Mouse (Mus musculus): ENCODE measurements at regions not wholly inside any gene's neighbourhood (a gene's known extent, or its start where the extent isn't known, plus 50 kb on each side); places are given as distances from the start of the nearest gene placed in this dataset.

DNA sequence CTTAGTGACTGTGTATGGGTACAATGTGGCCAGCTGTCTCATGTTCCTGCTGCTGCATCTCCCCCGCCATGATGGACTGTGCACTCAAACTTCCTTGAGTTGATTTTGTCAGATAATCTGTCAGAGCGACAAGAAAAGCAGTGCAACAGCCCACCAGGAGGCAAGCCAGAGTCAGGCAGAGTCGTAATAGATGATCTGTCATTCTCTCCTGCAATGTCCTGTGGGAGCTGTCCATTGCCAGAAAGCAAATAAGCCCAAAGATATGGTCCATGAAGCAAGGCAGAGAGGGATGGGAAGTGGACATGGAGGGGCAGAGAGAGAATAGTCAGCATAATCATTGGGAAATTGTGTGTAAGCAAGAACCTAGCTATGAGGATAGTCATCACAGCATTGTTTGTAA, 61.2 kb upstream of the Ap1s2 start:
- Histone ChIP-seq H3K27ac (ENCODE audit: low read depth) (no peak overlapping the region), H3K9me3 (replicated peaks; ENCODE audit: control insufficient read depth, low read length) (no peaks in the 10 kb centered on the region), H3K9ac (replicated peaks; ENCODE audit: low read depth, low read length) (no peak overlapping the region), H3K4me1 (ENCODE audit: control insufficient read depth, insufficient read depth) (no peaks in the 10 kb centered on the region), H3K36me3 (replicated peaks; ENCODE audit: control insufficient read depth, insufficient read depth, low read length) (no peaks in the 10 kb centered on the region), H3K4me2 (ENCODE audit: low read depth, low read length) (no peak overlapping the region), H3K4me3 (ENCODE audit: low read depth, low read length) (no peak overlapping the region), H3K27me3 (ENCODE audit: control insufficient read depth, insufficient read depth, low read length) (no peaks in the 10 kb centered on the region)
- ATAC-seq (ENCODE audit: insufficient read depth, low read depth) (no peak), DNase-seq (ENCODE audit: low spot score) (no peak)
- no peak for TF ChIP-seq CTCF (IDR thresholded peaks at IDR 0.05; ENCODE audit: low read depth)
- TF ChIP-seq EP300 (IDR thresholded peaks at IDR 0.05; ENCODE audit: low read depth) = no peak
- 43% methylated on average over 3 of the region's 3 CpGs for WGBS

DNA sequence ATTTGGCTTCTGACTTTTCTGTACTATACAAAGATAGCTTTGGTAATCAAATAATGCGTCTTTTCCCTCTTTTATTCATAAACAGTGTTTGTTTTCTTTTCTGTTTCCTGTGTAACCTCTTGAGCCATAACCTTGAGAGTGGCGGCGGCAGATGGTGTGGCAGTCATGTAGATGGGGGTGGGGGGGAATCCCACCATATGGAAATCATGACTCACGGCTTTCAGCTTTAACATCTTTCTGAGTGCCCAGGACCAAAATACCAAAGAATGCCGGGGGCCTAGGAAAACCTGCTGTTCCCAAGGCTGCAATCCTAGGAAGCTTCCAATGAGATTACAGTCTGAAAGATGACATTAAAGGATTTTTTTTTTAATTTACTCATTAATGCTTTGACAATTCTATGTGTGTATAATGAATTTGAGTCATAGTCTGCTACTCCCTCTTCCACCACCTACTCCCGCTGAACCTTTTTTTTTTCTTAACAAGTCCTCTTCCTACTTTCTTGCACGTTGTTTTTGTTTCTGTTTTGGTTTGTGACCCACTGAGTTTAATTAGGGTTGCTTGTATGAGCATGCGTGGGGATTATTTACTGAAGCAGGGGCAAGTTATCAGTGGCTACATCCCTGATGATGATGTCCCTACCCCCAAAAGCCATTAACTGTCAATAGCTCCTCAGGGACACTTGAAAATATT, 60.2 kb upstream of the Ap1s2 start:
- no peak for DNase-seq (ENCODE audit: low spot score)
- Histone ChIP-seq H3K4me3 (ENCODE audit: low read depth, low read length) (no peak overlapping the region), H3K9me3 (replicated peaks; ENCODE audit: control insufficient read depth, low read length) (no peaks in the 10 kb centered on the region), H3K9ac (replicated peaks; ENCODE audit: low read depth, low read length) (no peak overlapping the region), H3K27ac (ENCODE audit: low read depth) (no peak overlapping the region), H3K36me3 (replicated peaks; ENCODE audit: control insufficient read depth, insufficient read depth, low read length) (no peaks in the 10 kb centered on the region), H3K4me1 (ENCODE audit: control insufficient read depth, insufficient read depth) (no peaks in the 10 kb centered on the region), H3K4me2 (ENCODE audit: low read depth, low read length) (no peak overlapping the region), H3K27me3 (ENCODE audit: control insufficient read depth, insufficient read depth, low read length) (no peaks in the 10 kb centered on the region)
- WGBS = 47% methylated on average over 8 of the region's 8 CpGs
- TF ChIP-seq EP300 (IDR thresholded peaks at IDR 0.05; ENCODE audit: low read depth) (no peak), CTCF (IDR thresholded peaks at IDR 0.05; ENCODE audit: low read depth) (no peak)
- no peak for ATAC-seq (ENCODE audit: insufficient read depth, low read depth)

DNA sequence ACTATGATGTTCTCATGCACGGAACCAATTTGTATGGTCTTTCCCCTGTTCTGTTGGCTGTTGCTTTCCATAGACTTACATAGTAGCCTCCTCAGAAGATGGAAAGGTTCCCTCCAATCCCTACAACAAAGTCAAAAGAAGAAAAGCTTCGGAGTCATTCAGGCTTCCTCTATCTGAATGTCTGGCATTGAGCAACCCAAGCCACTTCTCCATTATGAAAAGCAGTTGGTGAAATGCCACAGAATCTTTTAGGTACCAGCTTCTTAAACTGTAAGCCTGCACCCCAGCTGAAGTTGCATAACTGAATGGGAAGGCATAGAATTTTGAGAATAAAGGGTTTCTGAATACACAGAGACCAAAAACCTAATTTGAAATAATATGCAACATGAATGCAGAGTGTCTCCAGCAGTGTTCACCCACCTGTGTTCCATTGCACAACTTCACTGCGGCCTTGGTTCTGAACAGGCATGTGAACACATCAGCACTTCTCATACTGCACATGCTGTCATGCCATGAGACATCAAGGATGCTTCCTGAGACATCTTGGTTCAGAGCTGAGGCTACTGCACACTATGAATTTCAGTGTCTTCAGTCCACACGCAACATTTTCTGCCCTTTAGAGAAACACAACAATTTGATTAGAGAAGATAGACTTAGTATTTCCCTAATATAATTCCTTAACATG, 57.8 kb upstream of the Ap1s2 start:
- H3K4me1 ChIP-seq (ENCODE audit: control insufficient read depth, insufficient read depth) = no peaks in the 10 kb centered on the region
- H3K9ac ChIP-seq (replicated peaks; ENCODE audit: low read depth, low read length) = no peak overlapping the region
- H3K9me3 ChIP-seq (replicated peaks; ENCODE audit: control insufficient read depth, low read length) = no peaks in the 10 kb centered on the region
- H3K4me2 ChIP-seq (ENCODE audit: low read depth, low read length) = no peak overlapping the region
- ATAC-seq (ENCODE audit: insufficient read depth, low read depth) = no peak
- TF ChIP-seq CTCF (IDR thresholded peaks at IDR 0.05; ENCODE audit: low read depth) (no peak), EP300 (IDR thresholded peaks at IDR 0.05; ENCODE audit: low read depth) (no peak)
- 84% methylated on average over 4 of the region's 4 CpGs for WGBS
- H3K4me3 ChIP-seq (ENCODE audit: low read depth, low read length) = no peak overlapping the region
- no peak for DNase-seq (ENCODE audit: low spot score)
- H3K36me3 ChIP-seq (replicated peaks; ENCODE audit: control insufficient read depth, insufficient read depth, low read length) = no peaks in the 10 kb centered on the region
- H3K27ac ChIP-seq (ENCODE audit: low read depth) = no peak overlapping the region
- no peaks in the 10 kb centered on the region for H3K27me3 ChIP-seq (ENCODE audit: control insufficient read depth, insufficient read depth, low read length)

GRCm38 (mm10) chrX:163858494-163858893, 50.3 kb upstream of the Ap1s2 start:
- Histone ChIP-seq H3K4me3 (ENCODE audit: low read depth, low read length) (no peak overlapping the region), H3K27ac (ENCODE audit: low read depth) (no peak overlapping the region), H3K9me3 (replicated peaks; ENCODE audit: control insufficient read depth, low read length) (no peaks in the 10 kb centered on the region), H3K4me1 (ENCODE audit: control insufficient read depth, insufficient read depth) (no peaks in the 10 kb centered on the region), H3K4me2 (ENCODE audit: low read depth, low read length) (no peak overlapping the region), H3K27me3 (ENCODE audit: control insufficient read depth, insufficient read depth, low read length) (no peaks in the 10 kb centered on the region), H3K36me3 (replicated peaks; ENCODE audit: control insufficient read depth, insufficient read depth, low read length) (no peaks in the 10 kb centered on the region), H3K9ac (replicated peaks; ENCODE audit: low read depth, low read length) (no peak overlapping the region)
- TF ChIP-seq CTCF (IDR thresholded peaks at IDR 0.05; ENCODE audit: low read depth) = no peak
- TF ChIP-seq EP300 (IDR thresholded peaks at IDR 0.05; ENCODE audit: low read depth) = no peak
- ATAC-seq (ENCODE audit: insufficient read depth, low read depth) (no peak), DNase-seq (ENCODE audit: low spot score) (no peak)
- 42% methylated on average over 3 of the region's 3 CpGs for WGBS

All from heart, postnatal 0 days (tissue).